Comparison of ENCODE assay signal across 14 mouse cellular contexts in genomic region chr9:68366973-68367372, GRCm38 (mm10).
"Had no signal": no experiment of that assay in that cellular context is flagged by ENCODE, and none has a peak within 500 bp of the region (broad histone marks: within the 10 kb centered on the region; RNA-seq: fewer than 3 reads in every experiment).

No protein-coding gene starts in this region.

- ATAC-seq: hindbrain, postnatal 0 days; intestine, embryonic 16.5 days; liver, embryonic 12.5 days had no signal

- DNase-seq: gastrocnemius, postnatal 14 days; gastrocnemius, postnatal 36 days; heart, adult 18-20 months; heart, postnatal 14 days; heart, postnatal 36 days; kidney, adult 11 months; kidney, adult 2 months; kidney, adult 9 months; kidney, postnatal 14 days; kidney, postnatal 36 days; left cerebral cortex, postnatal 4 days had no signal
